Mouse (Mus musculus): ENCODE results near the gene Slc39a2. TPM values are rescaled to one million over a fixed set of nuclear protein-coding genes. Genes with fewer than 3 reads are reported as not detected.

Slc39a2 gene
- polyA plus RNA-seq (2015; fragmentation: Illumina TruSeq; extraction: RNeasy Lipid Tissue Mini Kit (QIAGEN cat#74804); ENCODE audit: low read depth, low replicate concordance) = 8.1 TPM

GRCm38 (mm10) chr14:51892191-51892939 lies at the start of gene Slc39a2:
Gene Slc39a2, plus strand, starts transcription at chr14:51892889.

GRCm38 (mm10) chr14:51853399-51853798 lies 39.3 kb upstream of the Slc39a2 start, which contains the start of gene Ear6:
Gene Ear6, plus strand, starts transcription at chr14:51853699.

GRCm38 (mm10) chr14:51884598-51885331 lies 7.9 kb upstream of the Slc39a2 start, which contains the start of gene Mettl17:
Gene Mettl17, plus strand, starts transcription at chr14:51884842.

GRCm38 (mm10) chr14:51913960-51914762 lies 21.5 kb downstream of the Slc39a2 start, which contains the start of gene Ndrg2:
Gene Ndrg2, minus strand, starts transcription at chr14:51914158.

GRCm38 (mm10) chr14:51918125-51918524 lies 25.4 kb downstream of the Slc39a2 start, which contains the start of gene Tppp2:
Gene Tppp2, plus strand, starts transcription at chr14:51918425.

GRCm38 (mm10) chr14:51922571-51922865 lies 29.8 kb downstream of the Slc39a2 start, which contains the start of gene Rnase13:
Gene Rnase13, minus strand, starts transcription at chr14:51922773.

Other genes with a start within 250 kb of the Slc39a2 start
- gene Gm17079, start 197.4 kb upstream of the Slc39a2 start, polyA plus RNA-seq (2015; fragmentation: Illumina TruSeq; extraction: RNeasy Lipid Tissue Mini Kit (QIAGEN cat#74804); ENCODE audit: low read depth, low replicate concordance) = not detected
- not detected for gene Gm5800, start 175.7 kb upstream of the Slc39a2 start, polyA plus RNA-seq (2015; fragmentation: Illumina TruSeq; extraction: RNeasy Lipid Tissue Mini Kit (QIAGEN cat#74804); ENCODE audit: low read depth, low replicate concordance)
- not detected for gene Ang4, start 119.3 kb upstream of the Slc39a2 start, polyA plus RNA-seq (2015; fragmentation: Illumina TruSeq; extraction: RNeasy Lipid Tissue Mini Kit (QIAGEN cat#74804); ENCODE audit: low read depth, low replicate concordance)
- gene AY358078, start 92.8 kb upstream of the Slc39a2 start, polyA plus RNA-seq (2015; fragmentation: Illumina TruSeq; extraction: RNeasy Lipid Tissue Mini Kit (QIAGEN cat#74804); ENCODE audit: low read depth, low replicate concordance) = not detected
- not detected for gene Ear6, start 39.2 kb upstream of the Slc39a2 start, polyA plus RNA-seq (2015; fragmentation: Illumina TruSeq; extraction: RNeasy Lipid Tissue Mini Kit (QIAGEN cat#74804); ENCODE audit: low read depth, low replicate concordance)
- 24.8 TPM for gene Mettl17, start 8.0 kb upstream of the Slc39a2 start, polyA plus RNA-seq (2015; fragmentation: Illumina TruSeq; extraction: RNeasy Lipid Tissue Mini Kit (QIAGEN cat#74804); ENCODE audit: low read depth, low replicate concordance)
- 1,154 TPM for gene Ndrg2, start 21.3 kb downstream of the Slc39a2 start, polyA plus RNA-seq (2015; fragmentation: Illumina TruSeq; extraction: RNeasy Lipid Tissue Mini Kit (QIAGEN cat#74804); ENCODE audit: low read depth, low replicate concordance)
- not detected for gene Tppp2, start 25.5 kb downstream of the Slc39a2 start, polyA plus RNA-seq (2015; fragmentation: Illumina TruSeq; extraction: RNeasy Lipid Tissue Mini Kit (QIAGEN cat#74804); ENCODE audit: low read depth, low replicate concordance)
- not detected for gene Rnase13, start 29.9 kb downstream of the Slc39a2 start, polyA plus RNA-seq (2015; fragmentation: Illumina TruSeq; extraction: RNeasy Lipid Tissue Mini Kit (QIAGEN cat#74804); ENCODE audit: low read depth, low replicate concordance)
- gene Arhgef40, start 91.8 kb downstream of the Slc39a2 start, polyA plus RNA-seq (2015; fragmentation: Illumina TruSeq; extraction: RNeasy Lipid Tissue Mini Kit (QIAGEN cat#74804); ENCODE audit: low read depth, low replicate concordance) = 33.4 TPM
- gene Tmem253, start 122.8 kb downstream of the Slc39a2 start, polyA plus RNA-seq (2015; fragmentation: Illumina TruSeq; extraction: RNeasy Lipid Tissue Mini Kit (QIAGEN cat#74804); ENCODE audit: low read depth, low replicate concordance) = not detected
- gene Zfp219, start 127.8 kb downstream of the Slc39a2 start, polyA plus RNA-seq (2015; fragmentation: Illumina TruSeq; extraction: RNeasy Lipid Tissue Mini Kit (QIAGEN cat#74804); ENCODE audit: low read depth, low replicate concordance) = 31.0 TPM
- gene Olfr221, start 149.6 kb downstream of the Slc39a2 start, polyA plus RNA-seq (2015; fragmentation: Illumina TruSeq; extraction: RNeasy Lipid Tissue Mini Kit (QIAGEN cat#74804); ENCODE audit: low read depth, low replicate concordance) = not detected
- 311 TPM for gene Hnrnpc, start 211.1 kb downstream of the Slc39a2 start, polyA plus RNA-seq (2015; fragmentation: Illumina TruSeq; extraction: RNeasy Lipid Tissue Mini Kit (QIAGEN cat#74804); ENCODE audit: low read depth, low replicate concordance)
- 2.6 TPM for gene Rpgrip1, start 217.8 kb downstream of the Slc39a2 start, polyA plus RNA-seq (2015; fragmentation: Illumina TruSeq; extraction: RNeasy Lipid Tissue Mini Kit (QIAGEN cat#74804); ENCODE audit: low read depth, low replicate concordance)

Measured in brain, adult 10 weeks (tissue).